Mouse (Mus musculus) lung, postnatal 4 days (tissue): ENCODE data around the gene Acot7.
A peak's percentile ranks its signal among the peaks of the same experiment; 100 is the strongest.

Experiments used
- DNase-seq, 2 experiments: peaks; one replicate each; pipeline ENCODE4 v3.0.0; 2021

Acot7 gene

DNA sequence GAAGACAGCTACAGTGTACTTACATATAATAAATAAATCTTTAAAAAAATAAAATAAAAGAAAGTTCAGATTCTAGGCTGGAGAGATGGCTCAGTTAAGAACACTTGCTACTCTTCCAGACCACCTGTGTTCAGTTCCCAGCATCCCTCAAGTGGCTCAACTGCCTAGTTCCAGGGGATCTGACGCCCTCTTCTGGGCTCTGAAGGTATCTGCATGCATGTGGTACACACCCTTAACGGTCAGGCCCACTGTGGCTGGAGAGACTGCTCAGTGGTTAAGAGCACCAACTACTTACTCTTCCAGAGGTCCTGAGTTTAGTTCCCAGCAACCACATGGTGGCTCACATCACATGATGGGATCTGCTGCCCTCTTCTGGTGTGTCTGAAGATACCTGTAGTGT is 100.0 kb downstream of the Acot7 start:
- DNase-seq, result no peak

DNA sequence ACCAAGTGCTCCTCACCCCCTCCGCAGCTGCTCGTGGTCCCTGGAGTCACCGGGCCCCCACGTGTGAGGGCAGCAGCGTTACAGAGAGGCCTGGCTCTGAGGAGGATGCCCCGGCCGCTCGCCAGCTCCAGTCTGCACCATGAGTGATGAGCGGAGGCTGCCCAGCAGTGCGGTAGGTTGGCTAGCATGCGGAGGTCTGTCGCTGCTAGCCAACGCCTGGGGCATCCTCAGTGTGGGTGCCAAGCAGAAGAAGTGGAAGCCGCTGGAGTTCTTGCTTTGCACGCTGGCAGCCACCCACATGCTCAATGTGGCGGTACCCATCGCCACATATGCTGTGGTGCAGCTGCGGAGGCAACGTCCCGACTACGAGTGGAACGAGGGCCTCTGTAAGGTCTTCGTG is 101.1 kb downstream of the Acot7 start:
- no peak for DNase-seq

DNA sequence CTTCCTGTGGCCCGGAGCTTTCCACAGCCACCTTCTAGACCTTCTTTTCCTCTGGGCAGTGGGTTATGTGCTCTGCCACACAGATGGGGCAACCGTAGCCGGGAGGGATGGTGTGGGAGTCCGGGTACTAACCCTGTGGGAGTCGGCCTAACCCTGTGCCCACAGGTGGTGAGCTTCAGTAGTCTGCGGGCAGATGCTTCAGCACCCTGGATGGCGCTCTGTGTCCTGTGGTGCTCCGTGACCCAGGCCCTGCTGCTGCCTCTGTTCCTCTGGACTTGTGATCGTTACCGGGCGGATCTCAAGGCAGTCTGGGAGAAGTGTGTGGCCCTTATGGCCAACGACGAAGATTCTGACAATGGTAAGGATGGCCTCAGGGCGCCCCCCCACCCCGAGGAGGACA is 103.7 kb downstream of the Acot7 start:
- no peak for DNase-seq

- DNase-seq, result no peak
These were observed 104.8 kb downstream of the Acot7 start for GRCm38 (mm10) chr4:152282721-152283120.

GRCm38 (mm10) chr4:152283186-152283950 is 105.4 kb downstream of the Acot7 start:
- peak; percentile 90 to 91 for DNase-seq

- peak; percentile 70 to 74 for DNase-seq
These were observed 107.6 kb downstream of the Acot7 start for GRCm38 (mm10) chr4:152285505-152285904.

GRCm38 (mm10) chr4:152286183-152286582 is 108.2 kb downstream of the Acot7 start:
- DNase-seq, result no peak

- DNase-seq, result peak; percentile 73 to 77
These were observed 109.0 kb downstream of the Acot7 start for GRCm38 (mm10) chr4:152286887-152287286.

DNA sequence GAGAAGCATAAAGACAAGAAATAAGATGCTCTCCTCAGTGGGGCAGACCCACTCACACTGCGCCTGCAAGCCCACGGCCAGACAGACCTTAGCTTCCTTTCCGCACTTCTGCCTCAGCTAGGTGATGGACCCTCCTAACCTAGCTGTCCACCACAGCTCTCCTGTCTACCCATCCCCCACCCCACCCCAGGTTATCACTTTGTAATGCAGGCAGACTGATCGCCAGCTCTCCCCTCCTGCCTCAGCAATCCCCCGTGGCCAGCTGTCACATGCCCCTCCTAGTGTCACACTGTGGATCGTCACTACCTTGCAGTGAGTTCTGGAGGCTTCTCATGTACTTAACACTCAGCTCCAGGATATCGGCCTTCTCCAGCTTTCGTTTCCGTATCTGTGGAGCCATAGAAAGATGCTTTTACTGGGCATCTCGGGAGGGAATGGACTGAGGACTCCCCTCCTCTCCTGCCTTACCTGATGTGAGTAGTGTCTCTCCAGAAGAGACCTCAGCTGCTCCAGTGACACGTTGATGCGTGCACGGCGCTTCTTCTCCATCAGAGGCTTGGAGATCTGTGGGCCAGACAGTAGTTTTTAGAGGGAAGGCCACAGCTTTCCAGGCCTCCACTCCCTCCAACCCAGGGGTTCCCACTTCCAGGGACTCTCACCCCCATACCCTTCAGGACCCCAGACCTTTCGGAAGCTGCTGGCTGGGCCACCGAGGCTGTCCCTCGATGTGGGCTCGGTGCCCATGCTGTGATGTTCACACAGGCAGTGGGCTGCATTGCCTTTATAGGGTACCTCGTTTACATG is 109.6 kb downstream of the Acot7 start:
- no peak for DNase-seq

DNA sequence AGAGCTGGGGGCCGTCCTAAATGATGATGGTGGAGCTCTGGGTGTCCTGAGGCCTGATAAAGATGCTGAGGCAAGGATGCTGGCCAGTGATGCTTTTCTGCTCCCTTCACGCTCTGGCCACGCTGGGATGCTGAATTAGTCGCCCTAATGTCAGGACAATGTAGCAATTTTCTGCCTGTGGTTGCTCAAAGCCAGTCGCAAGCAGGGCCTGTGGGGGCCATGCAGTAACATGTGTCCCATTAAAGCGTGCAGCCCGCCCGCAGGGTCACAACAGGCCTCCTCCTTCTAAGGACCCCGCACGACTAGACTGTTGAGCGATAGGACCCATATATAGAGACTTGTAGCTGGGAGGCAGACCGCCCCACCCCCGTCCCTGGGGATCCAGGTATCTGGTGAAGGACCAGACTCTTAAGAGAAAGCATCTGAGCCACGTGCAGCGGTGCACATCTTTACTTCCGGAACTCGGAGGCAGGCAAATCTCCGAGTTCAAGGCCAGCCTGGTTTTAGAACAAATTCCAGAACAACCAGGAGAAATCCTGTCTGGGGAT is 110.5 kb downstream of the Acot7 start:
- DNase-seq, result no peak

DNA sequence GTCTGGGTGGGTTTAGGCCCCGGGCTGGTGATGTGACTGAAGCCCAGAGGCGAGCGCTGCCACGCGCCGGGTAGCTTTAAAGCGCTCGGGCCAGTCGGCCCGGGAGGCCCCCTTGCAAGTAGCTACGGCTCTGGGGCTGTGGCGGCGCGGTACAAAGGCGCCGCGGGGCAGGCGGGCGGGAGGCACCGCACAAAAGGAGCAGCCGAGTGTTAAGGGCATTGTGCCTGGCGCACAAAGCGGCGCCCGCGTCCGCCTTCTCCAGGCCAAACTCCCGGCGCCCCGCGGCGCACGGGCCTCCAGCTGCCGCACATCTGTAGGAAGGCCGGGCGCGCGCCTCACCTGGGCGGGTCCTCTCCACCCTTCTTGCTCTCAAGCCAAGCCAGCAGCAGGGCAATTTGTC is 112.5 kb downstream of the Acot7 start:
- no peak for DNase-seq

- DNase-seq, result no peak
These were observed 113.1 kb downstream of the Acot7 start for GRCm38 (mm10) chr4:152290991-152291390.

DNA sequence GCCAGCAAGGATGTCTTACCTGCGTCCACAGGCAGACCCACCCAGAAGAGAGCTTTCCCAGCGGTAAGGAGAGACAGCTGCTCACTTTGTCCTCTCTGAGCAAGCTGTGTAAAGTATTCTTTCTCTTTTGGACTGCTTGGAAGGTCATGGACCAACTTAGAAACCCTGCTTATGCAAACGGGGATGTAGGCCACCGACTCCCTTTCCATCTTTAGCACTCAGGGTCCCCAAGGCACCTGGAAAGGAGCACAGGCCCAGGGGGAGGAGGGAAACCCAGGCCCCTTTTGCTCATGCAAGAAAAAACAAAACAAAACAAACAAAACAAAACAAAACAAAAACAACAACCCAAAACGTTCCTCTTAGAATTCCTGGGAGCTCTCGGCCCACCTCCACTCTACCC is 113.6 kb downstream of the Acot7 start, which contains the start of gene Hes3:
Gene Hes3 (minus strand): TSS at position 101 of the 400 bp plus-strand sequence.
- no peak for DNase-seq

DNA sequence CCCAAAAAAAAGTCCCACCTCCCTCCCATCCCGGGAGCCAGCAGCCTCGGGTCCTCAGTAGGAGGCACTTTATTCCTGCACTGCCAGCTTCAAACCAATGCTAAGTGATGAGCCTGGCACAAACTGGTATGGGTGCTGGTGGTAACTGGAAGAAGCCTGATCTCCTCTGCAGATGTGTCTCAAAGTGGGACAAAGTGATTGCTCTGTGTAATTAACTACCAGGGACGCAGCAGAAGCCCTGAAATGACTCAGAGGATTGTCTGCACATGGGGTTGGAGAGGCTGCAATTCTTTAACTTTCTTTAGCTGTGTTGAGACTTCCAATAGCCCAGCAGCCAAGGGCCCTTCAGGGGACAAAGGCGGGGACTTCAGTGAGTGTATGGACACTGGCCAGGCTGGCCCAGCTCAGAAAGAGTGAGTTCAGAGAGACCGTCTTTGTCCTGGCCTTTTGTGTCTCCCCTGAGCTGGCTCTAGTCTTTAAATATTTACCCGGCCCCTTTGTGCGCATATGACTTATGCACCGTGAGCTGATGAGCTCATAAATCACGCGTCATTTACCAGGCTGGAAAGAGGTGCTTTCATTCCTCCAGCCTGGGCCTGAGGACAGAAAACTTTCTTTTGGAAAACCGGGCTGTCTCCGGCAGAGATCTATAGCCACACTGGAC is 114.3 kb downstream of the Acot7 start:
- DNase-seq, result no peak

- DNase-seq, result no peak
These were observed 116.4 kb downstream of the Acot7 start for GRCm38 (mm10) chr4:152294188-152294929.

DNA sequence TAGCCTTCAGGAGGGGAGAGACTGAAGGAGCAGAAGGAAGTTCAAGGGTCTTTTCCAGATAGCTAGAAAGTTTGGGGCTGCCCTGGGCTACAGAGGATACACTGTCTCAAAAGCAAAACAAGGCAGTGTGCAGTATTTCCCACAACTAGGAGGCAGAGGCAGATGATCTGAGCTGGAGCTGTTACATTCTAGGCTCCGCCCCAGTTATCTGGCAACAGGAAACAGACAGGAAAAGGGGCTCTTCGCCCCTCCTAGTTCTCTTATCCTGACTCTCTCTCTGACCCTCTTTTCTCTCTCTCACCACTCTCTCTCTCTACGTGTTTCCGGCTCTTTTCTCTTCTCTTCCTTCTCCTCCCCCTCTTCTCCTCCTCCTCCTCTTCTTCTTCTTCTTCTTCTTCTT is 118.0 kb downstream of the Acot7 start:
- DNase-seq, result no peak

GRCm38 (mm10) chr4:152296371-152296770 is 118.4 kb downstream of the Acot7 start:
- no peak for DNase-seq

DNA sequence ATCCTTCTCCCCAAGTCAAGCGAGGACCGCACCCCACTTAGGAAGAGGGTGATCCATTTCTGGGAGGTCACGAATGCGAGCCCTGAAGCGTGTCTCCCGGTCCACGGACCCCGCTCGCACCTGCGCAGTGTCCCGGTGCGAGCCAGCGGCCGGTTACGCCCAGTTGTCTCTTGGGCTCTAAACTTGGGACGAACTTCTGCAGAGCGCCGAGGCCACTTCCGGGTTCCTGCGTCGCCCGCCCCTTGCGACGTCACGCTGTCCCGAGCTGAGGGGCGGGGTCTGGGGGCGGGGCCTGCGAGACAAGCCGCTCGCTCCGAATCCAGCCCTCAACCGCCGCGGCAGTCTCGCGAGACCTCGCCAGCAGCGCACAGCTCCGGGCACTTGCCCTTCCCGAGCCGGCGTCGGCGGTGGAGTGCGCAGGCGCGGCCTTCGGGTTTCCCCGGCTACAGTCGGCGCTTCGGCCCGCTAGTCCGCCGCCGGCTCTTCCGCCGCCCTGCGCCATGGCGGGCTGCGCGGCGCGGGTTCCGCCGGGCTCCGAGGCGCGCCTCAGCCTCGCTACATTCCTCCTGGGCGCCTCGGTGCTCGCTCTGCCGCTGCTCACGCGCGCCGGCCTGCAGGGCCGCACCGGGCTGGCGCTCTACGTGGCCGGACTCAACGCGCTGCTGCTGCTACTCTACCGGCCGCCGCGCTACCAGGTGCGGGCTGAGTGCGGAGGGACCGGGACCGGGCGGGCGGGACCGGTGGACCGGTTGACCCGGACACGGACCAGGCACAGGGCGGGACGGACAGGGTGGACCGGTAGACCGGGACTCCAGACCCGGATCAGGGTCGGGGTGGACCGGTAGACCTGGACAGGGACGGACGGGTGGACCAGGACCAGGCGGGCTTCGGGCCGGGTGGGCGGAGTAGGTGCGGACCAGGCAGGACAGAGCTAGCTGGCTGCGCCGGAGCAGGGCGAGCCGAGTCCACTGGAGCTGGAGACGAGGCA is 119.2 kb downstream of the Acot7 start, which contains the start of gene Icmt:
Gene Icmt (plus strand): TSS at position 354 of the 988 bp plus-strand sequence.
- peak; percentile 100 for DNase-seq

GRCm38 (mm10) chr4:152298836-152299235 is 120.9 kb downstream of the Acot7 start:
- DNase-seq, result no peak

- no peak for DNase-seq
These were observed 122.4 kb downstream of the Acot7 start for GRCm38 (mm10) chr4:152300375-152300774.

DNA sequence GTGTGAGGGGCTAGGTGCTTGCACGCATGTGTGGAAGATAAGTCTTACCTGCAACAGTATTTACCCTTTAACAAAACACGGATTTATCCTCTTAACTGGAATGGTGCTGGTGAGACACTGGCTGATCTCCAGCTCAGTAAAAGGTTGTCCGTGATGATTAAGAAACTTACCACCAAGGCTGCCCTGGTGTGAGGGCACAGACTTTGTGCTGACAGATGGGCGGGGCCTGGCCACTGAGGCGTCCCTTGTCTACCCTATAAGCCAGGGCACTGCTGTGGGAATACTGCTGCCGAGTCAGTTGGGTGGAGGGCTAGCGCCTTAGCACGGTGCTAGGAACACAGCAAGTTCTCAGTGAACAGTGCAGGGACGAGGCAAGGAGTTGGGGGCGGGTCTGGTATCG is 124.1 kb downstream of the Acot7 start:
- no peak for DNase-seq
